Mouse (Mus musculus) 3134 (cell line): ENCODE results near the gene Ift80.
"Not testable (repeated sequence)": the region's sequence is repeated elsewhere in the genome, so short reads cannot be mapped to it uniquely, and the experiment has no call there.

Source experiments
- DNase-seq: peaks from one replicate; pipeline ENCODE4 v3.0.0-alpha.2; 2011; ENCODE audit warnings: low spot score; ENCODE audit not compliant: insufficient read length; ENCODE audit errors: extremely low read depth

Gene Ift80

DNA sequence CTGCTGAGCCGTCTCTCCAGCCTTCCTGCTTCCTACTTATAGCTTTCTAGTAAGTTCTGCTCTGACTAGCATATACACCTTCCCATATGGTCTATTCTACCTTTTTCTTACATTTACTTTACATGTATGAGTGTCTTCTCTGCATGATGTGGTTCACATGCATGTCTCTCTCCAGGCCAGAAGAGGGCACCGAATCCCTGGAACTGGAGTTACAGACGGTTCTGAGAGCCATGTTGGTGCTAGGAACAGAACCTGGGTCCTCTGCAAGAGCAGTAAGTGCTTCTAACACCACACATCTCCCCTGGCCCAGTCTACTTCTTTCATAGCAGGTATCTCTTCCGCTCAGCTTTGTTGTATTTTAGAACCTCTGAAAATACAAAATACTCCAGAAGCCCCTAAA is 1.6 kb downstream of the Ift80 start:
- no peak for DNase-seq

DNA sequence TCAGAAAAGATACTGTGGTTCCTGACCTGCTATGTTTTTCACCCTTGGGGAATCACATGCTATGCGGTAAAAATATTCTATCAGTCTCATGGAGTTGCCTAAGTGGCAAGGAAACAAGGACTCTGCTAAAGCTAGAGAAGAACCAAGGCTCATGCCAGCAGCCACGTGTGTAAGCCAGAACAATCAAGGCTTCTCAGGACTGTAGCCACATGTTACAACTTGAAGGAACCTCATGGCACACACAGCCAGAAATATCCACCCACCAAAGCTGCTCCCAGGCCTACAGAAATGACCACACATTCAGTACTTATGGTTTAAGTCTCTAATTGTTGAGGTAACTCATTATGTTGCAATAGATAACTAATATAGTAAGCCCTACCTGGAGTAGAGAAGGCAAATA is 17.8 kb downstream of the Ift80 start:
- DNase-seq, result no peak

DNA sequence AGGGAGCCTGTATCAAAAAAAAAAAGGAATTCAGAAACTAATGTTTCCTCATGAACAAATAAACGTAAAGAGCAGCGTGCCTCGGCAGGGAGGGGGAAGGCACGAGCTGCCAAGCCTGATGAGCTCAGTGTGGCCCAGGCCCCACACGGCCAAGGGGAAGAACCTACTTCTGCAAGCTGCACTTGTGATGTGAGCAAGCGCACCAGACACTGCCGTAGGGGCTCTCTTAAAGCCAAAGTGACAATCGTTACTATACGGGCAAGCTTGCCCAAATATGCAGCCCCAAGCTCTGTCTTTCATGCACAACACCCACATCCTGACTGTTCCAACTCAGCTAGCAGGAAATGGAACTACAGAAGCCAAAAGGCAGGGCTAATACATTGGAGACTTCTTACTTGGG is 23.5 kb downstream of the Ift80 start:
- DNase-seq, result no peak

DNA sequence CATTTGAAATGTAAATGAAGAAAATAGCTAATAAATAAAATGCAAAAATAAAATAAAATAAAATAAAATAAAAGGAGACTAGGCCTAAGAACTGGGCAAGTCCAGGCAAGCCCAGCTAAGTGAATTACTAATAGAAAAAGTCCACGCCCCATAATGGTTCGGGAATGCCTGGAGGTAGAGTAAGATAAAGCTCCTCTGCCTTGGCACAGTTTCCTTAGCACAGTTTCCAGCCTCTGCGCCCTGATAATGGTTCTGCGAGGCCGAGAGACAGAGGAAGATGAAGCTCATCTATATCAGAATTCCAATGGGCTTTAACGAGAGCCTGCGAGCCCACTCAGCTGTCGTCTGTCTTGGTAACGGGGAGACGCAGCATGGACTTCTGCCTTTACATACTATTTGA is 25.2 kb downstream of the Ift80 start:
- DNase-seq, result no peak

DNA sequence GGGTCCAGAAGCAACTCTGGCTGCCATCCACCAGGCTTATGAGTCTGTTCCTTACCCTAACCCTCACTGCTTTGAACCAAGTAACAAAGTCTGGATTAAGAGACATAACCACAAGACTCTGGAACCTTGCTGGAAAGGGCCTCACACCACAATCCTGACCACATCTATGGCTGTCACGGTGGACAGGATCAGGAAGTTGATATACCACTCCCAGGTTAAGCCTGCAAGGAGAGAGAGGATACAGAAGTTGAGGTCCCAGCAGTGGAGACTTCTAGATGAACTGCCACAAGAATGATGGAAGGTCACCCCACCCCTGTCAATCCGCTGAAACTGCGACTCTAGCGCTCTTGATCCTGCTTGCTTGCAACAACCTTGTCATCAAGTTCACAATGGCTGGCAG is 26.7 kb downstream of the Ift80 start:
- no peak for DNase-seq

DNA sequence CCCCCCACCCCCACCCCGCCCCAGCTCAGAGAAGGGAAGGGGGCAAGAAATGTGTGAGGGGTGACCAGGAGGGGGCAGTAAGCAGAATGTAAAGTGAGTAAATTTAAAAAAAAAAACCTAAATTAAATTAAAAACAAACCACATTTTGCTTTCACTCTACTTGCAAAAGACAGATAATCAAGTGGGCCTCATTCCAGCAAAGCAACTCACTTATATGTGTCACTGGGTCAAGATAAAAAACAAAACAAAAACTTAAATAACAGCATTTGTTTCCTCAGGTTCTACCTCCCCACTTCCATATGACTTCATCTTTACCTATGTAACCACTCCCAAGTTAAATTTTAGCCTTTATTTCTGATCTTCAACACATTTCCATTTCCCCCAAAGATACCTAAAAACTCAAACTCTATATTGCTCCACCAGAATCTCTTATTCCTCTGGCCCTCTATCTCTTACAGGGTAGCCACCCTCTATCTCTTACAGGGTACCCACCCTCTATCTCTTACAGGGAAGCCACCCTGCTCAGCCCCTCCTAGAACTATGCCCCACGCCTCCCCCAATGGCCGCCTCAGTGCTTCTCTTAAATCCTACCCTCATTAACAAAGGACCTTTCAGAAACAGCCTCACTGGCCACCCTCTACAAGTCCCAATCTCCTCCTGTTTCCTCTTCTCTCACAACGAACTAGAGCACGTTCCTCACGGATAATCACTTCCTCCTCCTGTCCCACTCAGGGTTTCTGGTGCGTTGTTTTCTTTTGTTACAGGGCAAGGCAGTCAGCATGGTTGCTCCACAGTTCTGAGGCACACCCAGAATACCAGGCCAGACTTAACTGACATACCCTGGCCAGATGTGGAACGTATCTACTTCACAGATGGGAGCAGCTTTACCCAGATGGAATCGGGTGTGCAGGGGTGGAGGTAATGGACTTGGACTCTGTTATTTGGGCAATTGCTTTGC is 28.6 kb downstream of the Ift80 start:
- no peak for DNase-seq

DNA sequence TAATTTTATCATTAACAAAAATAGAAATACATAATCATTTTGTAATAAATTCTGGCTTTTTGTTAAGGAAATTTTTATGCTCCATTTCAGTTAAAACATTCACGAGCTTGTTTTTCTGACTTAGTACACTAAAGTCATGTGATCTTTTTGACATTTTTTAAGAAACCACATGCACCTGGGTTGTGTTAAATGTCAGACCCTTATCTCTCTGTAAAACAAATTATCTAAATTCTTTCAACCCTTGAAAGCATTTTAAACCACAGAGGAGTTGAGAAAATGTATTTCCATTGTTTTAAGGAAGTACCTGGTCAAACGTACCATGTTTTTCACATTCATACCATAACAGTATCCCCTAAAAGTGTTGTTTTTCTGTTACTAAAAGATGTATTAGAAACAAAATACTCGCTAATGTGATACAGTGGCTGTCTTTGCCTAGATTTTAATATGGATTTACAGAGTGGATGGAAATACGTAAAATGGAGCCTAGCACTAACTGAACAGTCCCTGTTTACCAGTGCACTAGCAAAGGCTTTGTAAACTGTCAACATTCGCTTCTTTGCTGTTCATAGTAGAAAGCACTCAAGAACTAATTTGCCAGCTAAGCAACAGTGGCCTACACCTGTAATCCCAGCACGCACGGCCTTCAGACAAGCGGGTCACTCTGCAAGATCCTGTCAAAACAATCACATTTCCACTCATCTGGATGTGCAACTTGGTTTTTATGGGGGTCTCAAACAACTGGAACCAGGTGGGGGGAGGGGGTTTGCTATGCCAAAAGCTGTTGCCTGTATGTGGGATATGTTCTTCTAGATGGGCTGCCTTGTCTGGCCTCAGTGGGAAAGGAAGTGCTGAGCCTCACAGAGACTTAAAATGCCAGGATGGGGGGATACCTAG is 29.5 kb downstream of the Ift80 start:
- DNase-seq, result no peak

DNA sequence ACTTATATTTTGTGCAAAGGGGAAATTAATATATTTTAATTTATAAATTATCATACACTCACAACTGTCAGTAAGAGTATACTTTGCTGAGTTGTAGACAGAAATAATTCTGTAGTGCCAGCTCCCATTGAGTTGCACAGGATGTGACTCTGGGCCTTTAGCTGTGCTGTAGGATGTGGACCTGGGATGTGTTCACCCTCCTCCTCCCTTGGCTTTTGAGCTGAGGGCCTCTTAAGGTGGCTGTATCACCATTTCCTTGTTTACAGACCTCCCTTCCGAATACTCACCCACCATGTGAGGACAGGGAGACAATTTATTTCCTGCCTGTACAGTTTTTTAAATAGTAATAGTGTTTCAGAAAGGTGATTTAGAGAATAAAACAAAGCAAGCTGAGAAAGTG is 30.8 kb downstream of the Ift80 start:
- no peak for DNase-seq

DNA sequence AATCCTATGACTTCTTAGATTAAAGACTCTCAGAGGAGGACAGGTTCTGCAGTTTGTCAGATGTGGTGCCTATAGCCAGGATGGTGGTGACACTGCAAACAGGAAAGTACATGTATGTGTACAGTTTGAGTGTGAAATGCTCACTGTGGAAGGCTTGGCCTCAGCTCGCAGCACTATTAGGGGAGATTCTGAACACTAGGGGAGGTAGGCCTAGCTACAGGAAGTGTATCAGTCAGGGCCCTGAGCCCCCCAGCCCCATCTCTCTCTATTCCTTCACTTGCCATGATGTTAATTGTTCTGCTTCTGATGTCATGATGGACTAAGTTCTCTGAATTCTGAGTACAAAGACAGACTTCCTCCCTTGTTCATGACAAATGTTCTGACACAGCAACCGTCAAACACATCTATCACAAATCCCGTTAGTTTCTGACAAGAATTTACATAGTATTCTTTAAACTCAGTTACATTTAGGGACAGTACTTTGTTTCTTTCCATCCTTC is 35.2 kb downstream of the Ift80 start:
- no peak for DNase-seq

DNA sequence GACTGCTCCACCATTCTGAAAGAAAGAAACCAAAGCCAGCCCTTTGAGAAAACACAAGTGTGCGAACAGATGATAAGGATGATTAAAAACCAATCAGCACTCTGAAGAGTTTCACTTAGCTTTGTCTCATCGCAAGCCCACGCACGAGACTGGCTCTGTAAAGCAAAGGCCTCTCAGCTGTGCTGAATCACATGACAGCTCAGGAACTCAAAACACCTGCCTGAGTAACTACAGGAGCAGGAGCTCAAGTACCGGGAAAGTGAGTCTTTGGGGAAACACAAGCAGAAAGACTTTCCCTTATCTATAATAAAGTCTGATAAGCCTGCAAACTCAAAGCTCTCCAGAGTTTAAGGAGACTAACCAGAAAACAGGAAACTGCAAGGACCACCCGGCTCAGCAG is 37.0 kb downstream of the Ift80 start:
- no peak for DNase-seq

DNA sequence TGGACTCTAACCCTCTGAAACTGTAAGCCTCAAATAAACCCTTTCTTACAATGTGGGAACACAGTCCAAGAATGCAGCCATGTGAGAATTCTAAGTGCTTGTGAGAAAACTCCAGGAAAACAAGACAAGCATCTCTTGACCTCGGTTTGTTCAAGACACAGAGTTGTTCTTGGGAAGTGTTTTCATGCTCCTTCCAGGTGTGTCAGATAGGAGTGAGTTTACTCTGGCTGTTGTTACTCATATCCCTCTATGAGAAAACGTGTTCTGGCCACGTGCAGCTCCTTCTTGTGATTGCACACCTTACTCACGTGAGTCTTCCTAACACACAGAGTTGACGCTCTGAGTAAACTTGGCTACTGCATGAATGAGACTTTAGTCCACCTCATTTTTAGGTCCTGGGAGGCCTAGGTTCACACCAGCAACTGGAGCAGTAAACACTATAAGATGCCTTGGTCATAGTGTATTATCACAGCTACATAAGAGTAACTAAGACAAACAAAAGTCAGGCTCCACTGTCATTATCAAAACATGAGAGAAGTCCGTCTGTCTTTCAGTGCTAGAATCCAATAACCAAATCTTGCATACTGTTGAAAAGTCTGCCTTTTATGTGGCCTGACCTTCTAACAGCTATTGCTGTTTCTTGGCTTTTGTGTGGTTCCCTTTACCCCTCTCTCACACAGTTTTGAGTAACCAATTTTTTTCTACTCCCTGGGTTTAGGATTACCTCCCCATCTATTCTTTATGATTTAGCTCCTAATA is 37.7 kb downstream of the Ift80 start:
- DNase-seq, result no peak

DNA sequence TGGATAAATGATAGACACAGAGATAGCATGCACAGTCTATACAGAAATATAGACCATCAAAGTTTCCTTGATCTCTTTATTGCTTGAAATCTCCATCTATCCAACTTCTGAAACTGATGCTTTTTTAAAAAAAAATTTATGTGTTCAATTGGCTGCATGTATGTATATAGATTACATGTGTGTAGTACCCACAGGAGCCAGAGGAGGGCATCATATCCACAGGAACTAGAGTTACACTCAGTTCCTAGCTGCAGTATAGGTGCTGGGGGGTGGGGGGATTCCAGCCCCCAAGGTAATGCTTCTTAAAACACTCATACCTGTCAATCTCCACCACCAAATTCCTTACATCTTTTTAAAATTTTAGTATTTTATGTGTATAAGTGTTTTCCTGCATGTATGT is 39.7 kb downstream of the Ift80 start:
- DNase-seq, result no peak

DNA sequence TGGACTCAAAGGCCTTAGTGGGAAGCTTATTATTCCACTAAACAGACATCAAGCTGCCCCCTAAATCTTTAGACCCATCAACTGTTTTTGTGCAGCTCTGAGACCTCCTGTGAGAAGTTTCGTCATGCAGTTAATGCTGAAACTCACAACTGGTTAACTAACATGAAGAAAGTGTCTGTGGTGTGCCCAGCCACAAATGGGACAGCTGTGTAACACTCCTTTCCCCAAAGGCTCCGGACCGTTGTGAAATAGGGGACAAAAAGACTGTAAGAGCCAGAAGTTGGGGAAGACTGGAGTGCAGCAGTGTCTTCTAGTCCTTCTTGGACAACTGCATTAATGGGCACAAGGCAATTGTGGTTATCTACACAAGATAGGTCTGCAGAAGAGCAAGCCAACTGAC is 47.0 kb downstream of the Ift80 start:
- no peak for DNase-seq

DNA sequence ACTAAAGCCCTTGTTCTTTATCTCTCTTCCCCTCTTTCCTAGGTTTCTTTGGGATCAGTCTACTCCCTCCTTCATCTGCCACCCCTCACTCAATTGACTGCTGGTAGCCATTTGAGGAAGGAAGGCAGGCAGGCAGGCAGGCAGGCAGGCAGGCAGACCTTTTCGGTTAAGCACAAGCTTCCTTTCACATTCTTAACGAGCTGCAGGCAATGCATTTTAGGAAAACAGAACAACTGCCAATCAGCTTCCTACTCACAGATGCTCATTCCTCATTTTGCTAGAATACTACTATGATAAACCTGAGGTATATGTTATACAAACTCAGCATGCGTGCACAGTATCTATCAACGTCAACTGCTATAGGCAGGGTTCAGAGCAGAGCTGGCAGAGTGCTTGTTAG is 47.9 kb downstream of the Ift80 start:
- DNase-seq, result no peak

DNA sequence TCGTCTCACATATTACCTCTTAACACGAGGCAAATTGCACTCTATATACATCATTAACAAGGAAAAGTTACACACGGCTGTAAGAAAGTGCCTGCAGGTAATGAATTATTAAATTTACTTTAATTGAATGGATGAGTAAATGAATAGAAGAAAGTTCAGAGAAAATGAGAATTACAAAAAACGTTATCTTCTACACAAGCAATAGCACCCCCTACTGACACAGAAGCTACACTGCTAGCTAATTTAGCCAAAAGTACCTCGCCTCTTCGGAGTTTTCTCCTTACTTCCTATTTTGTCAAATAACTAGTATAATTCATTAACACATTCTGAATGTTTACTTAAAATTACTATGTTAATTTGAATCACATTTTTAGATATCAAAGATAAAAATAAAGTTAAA is 49.9 kb downstream of the Ift80 start:
- DNase-seq, result no peak

DNA sequence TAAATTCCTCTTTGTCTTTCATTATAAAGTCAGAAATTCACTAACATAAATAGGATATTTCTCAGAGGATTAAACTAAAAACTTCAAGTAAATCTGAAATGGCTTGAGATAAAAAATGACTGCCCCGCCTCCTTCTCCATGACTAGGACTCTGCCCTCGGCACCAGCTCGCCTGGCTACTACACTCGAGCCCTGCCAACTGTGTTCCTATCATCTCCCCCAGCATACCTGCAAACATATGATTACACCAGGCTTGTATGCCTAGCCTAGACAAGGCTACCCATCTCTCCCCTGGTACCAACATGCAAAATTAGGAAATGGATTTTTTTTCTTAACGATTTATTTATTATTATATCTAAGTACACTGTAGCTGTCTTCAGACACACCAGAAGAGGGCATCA is 51.7 kb downstream of the Ift80 start:
- DNase-seq, result no peak

DNA sequence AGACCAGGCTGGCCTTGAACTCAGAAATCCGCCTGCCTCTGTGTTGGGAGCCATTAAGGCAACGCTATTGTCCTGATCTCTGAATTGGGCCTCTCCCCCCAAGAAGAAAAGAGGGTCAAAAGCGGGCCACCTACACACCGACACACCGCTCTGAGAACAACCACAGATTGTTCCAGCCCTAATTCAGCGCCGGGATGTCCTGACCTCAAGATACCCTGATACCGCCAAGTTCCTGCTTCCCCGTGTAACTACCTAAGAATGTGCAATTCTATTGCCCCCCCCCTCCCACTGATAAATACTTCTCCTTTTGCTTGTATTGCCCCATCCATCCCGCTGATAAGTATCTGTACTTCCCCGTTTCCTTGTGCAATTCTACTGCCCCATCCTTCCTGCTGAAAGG is 52.4 kb downstream of the Ift80 start:
- DNase-seq, result not testable (repeated sequence)

DNA sequence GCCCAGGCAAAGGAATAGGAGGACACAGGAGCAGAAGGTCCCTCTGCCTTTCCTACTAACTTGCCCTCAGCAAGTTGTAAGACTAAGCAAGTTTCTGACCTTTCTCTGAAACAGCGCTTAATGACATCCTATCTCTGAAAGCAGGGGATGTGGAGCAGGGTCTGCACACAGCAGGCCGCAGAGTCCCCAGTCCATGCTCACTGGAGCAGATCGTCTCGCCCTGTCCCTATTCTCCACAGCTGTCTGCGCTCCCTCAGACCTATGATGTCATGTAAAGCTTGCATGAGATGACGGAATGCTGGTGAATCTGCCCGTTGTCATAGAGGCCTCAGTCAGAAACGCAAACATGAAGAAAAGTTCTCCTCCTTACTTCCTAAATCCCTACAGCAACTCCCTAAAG is 55.0 kb downstream of the Ift80 start:
- no peak for DNase-seq

DNA sequence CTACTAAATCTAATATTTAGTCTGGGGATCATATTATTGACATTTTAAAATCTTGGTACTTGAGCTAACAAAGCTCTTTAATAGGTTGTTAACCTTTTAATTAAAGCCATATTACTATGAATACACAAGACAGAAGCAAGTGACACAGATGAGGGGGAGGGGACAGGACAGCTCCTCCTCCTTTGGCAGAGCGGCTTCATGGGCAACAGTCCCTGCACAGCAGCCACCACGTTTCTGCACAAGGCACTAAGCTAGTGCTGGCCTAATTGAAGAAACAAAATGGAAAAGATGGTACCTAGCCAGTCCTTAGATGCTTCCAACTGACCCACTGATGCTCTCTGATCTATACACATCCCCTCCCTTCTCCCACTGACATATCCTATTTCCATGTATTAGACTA is 55.5 kb downstream of the Ift80 start:
- DNase-seq, result no peak

DNA sequence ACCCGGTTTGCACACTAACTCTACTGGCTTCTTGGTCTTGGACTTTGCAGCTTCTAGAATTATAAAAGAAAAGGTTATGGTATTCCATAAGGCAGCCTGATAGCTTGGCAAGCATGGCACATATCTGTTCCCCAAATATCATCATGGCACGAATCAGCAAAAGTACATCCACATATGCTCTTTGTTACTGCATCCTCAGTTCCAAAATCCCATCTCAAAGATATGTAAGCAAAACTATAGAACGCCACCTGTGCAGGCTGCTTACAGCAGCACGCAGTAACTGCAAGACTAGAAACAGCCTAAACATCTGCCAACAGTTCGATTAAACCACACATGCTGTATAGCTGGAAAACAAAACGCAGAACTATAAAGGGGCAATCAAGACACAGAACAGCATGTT is 62.5 kb downstream of the Ift80 start:
- DNase-seq, result no peak

DNA sequence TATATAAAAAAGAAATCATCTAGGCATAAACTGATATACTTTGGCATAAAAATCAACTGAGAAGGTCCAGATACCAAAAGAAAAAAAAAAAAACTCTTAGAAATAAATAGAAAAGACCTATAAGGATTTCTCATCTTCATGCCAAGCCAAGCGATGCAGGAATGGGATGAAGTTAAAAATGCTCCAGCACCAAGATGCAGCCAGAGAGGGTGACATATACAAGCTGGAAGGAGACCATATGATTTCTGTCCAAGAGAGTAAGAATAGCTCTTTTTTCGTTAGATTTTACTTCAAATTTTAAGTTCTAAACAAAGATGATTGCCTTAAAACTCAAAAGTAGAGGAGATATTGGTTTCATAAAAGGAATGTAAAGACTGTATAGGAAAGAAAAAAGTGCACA is 64.1 kb downstream of the Ift80 start:
- no peak for DNase-seq
